Mouse (Mus musculus) testis, adult 2 months (tissue): ENCODE data around the gene Gm10130.
"Not testable (repeated sequence)": the region's sequence is repeated elsewhere in the genome, so short reads cannot be mapped to it uniquely, and the experiment has no call there.

Source experiments
- CTCF ChIP-seq: fragments of 200-500 bp; IDR thresholded peaks from 2 replicates; pipeline ENCODE4 v1.5.1; 2012; ENCODE audit warnings: low read depth, mild to moderate bottlenecking, inconsistent platforms, low read length, moderate library complexity; ENCODE audit not compliant: control insufficient read depth, insufficient read depth, insufficient replicate concordance
- POLR2A ChIP-seq: fragments of 200-500 bp; IDR thresholded peaks from 2 replicates; pipeline ENCODE4 v1.6.1; 2012; ENCODE audit warnings: low read depth, mild to moderate bottlenecking, inconsistent platforms, low read length, moderate library complexity; ENCODE audit not compliant: control insufficient read depth

DNA sequence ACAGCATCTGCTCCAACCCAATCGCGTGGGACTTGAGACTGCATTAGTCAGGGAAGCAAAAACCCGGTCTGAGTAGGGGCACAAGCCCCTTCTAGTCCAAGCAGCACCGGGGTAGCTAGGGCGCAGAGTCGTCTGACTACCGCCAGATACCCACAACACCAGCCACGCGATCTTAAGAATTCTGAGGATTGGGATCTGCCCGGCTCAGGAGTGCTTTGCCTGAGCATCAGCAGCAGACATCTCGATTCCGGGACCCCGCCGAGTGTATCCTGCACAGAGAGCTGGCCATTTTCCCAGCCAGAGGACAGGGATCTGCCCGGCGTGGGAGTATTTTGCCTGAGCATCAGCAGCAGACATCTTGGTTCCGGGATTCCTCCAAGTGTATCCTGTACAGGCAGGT lies 88.6 kb downstream of the Gm10130 start:
- not testable (repeated sequence) for TF ChIP-seq CTCF, POLR2A
